Mouse (Mus musculus) G1E (cell line): ENCODE results near the gene Lrrc46.

Source experiments
- CTCF ChIP-seq: IDR thresholded peaks from 2 replicates; pipeline ENCODE4 v1.5.1; 2012; ENCODE audit warnings: low read depth, low read length, inconsistent platforms, mixed read lengths
- GATA1 ChIP-seq: IDR thresholded peaks from 2 replicates; pipeline ENCODE4 v1.6.1; 2012; ENCODE audit warnings: borderline replicate concordance, low read length, inconsistent platforms, mixed read lengths
- POLR2AphosphoS5 ChIP-seq: IDR thresholded peaks from 2 replicates; pipeline ENCODE4 v1.6.1; 2012; ENCODE audit warnings: low read depth, low read length, inconsistent platforms; ENCODE audit not compliant: insufficient replicate concordance
- TAL1 ChIP-seq: conservative IDR thresholded peaks from 2 replicates; pipeline ENCODE4 v1.6.1; 2012; ENCODE audit warnings: low read depth, low read length, inconsistent platforms, mixed read lengths

DNA sequence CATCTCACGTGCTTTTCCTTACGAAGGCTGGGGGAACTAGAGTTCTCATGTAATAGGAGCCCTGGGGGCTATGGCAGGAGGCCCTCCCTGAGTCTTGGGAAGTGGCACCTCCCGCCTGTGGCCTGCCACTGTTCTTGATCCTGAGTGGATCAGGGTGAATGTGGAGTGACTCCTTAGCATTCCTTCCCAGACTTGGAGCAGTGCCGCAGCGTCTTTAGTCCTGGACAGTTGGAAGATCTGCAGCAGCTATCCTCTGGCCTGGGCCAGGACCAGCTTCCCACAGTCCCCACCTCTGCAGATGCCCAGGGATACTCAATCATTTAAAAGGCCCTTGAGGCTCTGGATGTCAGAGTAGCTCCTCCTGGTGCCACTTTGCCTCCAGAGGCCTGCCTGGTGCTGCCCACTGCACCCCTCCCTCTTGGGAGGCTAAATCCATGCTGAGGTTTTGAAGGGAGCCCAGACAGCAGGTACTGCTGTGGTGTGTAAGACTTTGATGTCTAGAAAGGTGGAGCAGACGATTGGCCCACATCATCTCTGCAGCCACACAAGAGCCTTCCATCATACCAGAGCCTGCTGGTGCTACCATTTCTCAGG is 8.4 kb upstream of the Lrrc46 start:
- TF ChIP-seq TAL1 (no peak), POLR2AphosphoS5 (no peak), GATA1 (no peak), CTCF (no peak)
